Mouse (Mus musculus) adipocyte (in vitro differentiated cells): ENCODE data around the gene Kdm5b.
A peak's percentile ranks its signal among the peaks of the same experiment; 100 is the strongest.

ENCODE experiments used
- DNase-seq: peaks from one replicate; pipeline ENCODE4 v3.0.0-alpha.2; 2016; ENCODE audit warnings: low spot score

Kdm5b gene

GRCm38 (mm10) chr1:134646963-134647282 is 87.0 kb downstream of the Kdm5b start:
- no peak for DNase-seq

- no peak for DNase-seq
These were observed 87.6 kb downstream of the Kdm5b start for GRCm38 (mm10) chr1:134647591-134647990.

GRCm38 (mm10) chr1:134650816-134651215 is 90.8 kb downstream of the Kdm5b start:
- no peak for DNase-seq

GRCm38 (mm10) chr1:134651268-134651850 is 91.4 kb downstream of the Kdm5b start:
- DNase-seq, result no peak

- no peak for DNase-seq
These were observed 92.0 kb downstream of the Kdm5b start for GRCm38 (mm10) chr1:134651851-134652398.

GRCm38 (mm10) chr1:134653603-134654257 is 93.8 kb downstream of the Kdm5b start:
- DNase-seq, result no peak

- DNase-seq, result no peak
These were observed 98.9 kb downstream of the Kdm5b start for GRCm38 (mm10) chr1:134658841-134659240.

GRCm38 (mm10) chr1:134660163-134660562 is 100.2 kb downstream of the Kdm5b start:
- DNase-seq, result no peak

- DNase-seq, result peak; percentile 12
These were observed 111.5 kb downstream of the Kdm5b start for GRCm38 (mm10) chr1:134671234-134672070.

GRCm38 (mm10) chr1:134674312-134674711 is 114.3 kb downstream of the Kdm5b start:
- no peak for DNase-seq

GRCm38 (mm10) chr1:134679445-134679844 is 119.5 kb downstream of the Kdm5b start:
- no peak for DNase-seq

GRCm38 (mm10) chr1:134680617-134681016 is 120.6 kb downstream of the Kdm5b start:
- DNase-seq, result no peak

GRCm38 (mm10) chr1:134682460-134682859 is 122.5 kb downstream of the Kdm5b start:
- no peak for DNase-seq
